Mouse (Mus musculus) retina, embryonic 14.5 days (tissue): ENCODE measurements around the gene Ppp1r15a.

Experiments used
- DNase-seq: peaks from one replicate; pipeline ENCODE4 v3.0.0-alpha.2; 2015; ENCODE audit warnings: low spot score

Gene Ppp1r15a

DNA sequence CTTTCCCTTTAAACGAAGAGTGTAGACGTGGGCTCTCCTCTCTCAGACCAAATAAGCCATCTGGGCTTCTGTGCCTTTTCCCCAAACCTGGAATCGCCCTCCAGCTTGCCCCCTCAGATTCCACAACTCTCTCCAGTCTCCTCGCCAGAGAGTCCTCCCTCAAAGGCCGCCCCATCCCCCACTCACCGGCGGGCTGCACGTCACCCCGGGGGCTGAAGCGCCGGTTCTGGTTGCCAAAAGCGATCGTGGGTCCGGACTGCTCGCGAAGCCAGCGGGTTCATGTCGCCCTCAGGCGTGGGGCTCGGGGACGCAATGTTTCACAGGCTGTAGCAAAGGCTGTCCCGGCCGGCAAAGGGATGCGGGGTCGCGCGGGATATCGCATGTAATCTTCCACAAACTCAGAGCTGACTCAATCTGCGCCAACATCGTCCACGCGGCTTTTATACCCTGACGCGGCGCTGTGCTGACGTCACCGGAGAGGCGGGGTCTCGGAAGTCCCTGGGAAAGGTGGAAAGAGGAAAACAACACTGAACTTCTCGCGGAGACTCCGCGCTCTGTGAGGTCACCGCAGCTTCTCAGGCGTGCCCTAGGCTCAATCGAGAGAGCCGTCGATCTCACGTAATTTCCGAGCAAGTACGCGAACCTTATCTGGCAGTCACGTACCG, at the start of gene Ppp1r15a, which contains the start of gene Plekha4:
Ppp1r15a (minus strand) TSS at position 460 of the 665 bp plus-strand sequence.
Plekha4 (plus strand) TSS at position 522 of the 665 bp plus-strand sequence.
- DNase-seq, result peak; percentile 92

DNA sequence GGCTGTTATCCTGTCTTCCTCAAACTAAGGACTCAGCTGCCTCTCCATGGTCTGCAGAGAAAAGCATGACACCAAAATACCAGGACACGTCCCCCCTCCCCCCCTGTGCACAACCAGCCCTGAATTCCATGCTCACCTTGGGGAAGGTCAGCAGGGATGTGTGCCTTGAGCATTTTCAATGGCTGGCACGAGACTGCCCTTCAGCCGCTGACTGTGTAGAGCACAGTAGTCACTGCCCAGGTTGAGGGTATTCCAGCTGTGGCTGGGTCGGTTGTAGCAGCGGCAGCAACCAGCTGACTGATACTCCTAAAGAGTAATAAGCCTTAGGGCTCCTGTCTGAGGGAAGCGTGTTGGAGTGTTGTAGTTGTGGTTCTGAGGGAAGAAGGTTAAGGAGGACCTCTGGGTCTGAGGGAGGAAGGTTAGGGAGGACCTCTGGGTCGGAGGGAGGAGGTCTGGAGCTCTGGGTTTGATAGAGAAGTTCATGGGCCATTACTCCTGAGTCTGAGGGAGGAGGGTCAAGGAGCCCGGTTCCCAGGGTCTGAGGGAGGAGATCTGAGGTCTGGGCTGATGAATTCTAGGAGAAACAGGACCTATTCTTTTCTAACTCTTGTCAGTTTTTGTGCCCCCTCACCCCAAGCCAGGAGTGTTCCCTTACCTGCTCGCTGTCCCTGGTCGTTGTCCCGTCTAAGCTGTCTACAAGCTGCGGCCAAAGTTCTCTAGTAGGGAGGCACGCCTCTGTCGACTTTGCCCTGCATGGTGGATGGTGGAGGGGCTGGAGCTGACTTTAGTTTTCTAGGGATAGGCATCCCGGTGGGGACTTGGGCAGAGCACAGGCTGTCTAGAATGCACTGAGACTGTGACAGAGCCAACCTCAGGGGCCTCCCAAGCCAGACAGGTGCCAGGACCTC, 48.7 kb upstream of the Ppp1r15a start:
- DNase-seq, result no peak

DNA sequence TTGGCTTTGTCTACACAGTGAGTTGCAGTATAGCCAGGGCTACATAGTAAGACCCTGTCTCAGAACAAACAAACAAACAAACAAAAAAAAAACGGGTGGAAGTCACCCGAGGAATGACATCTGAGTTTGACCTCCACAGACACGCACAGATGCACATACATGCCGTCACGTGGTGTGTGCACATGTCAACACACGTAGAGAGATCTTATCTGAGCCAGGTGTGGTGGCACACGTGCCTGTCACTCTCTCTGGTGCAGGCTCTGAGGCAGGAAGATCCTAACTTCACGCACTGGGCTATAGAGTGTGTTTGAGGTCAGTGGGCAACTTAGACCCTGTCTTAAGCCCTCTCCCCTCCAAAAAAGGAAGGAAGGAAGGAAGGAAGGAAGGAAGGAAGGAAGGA, 47.9 kb upstream of the Ppp1r15a start:
- DNase-seq, result no peak

DNA sequence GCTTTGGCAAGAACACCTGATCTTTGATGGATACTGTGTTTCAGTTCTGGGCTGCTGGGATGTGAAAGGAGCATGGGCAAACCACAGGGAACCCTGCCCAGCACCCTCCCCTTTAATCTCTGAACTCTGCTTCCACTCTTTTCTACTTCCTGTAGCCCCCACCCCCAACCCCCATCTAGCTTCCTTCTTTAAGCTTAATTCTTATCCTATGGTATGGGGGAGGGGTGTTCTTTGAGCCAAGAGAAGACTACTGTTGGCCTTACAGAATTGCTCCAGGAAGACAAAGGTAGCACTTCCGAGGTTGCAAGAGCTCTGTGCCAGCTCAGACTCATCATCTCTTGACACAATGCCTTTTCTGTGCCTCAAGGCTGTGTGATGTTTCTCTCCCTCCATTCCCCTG, 45.9 kb upstream of the Ppp1r15a start:
- no peak for DNase-seq

DNA sequence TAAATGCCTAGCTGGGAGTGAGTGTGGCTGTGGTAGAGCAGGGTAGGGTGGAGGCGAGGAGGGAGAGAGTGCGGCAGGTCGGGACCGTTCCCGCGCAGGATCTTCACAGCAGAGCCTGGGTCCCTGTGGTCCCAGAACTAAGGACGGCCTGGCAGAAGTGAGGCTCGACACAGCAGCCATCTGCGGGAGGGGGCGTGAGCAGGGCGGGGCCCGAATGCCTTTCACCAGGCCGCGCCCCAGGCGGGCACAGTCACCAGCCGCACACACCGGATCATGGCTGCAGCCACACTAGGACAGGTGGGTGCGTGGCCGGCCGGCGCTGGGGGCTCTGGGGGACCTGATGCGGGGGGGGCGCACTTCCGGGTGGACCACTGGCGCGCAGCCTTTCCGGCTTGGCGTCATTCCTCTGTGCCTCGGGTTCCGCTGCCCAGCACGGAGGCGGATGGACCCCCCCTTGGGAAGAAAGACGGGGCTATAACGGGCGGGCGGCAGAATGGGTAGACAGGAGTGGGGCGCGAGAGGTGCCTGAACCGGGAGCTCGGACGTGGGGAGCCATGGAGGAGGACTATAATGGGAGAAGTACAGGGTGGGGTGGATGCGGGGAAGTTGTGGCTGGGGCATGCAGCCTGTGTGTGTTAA, 44.2 kb upstream of the Ppp1r15a start, which contains the start of gene Bcat2:
Bcat2 (plus strand) TSS at position 51 of the 639 bp plus-strand sequence.
- DNase-seq, result peak; percentile 74

DNA sequence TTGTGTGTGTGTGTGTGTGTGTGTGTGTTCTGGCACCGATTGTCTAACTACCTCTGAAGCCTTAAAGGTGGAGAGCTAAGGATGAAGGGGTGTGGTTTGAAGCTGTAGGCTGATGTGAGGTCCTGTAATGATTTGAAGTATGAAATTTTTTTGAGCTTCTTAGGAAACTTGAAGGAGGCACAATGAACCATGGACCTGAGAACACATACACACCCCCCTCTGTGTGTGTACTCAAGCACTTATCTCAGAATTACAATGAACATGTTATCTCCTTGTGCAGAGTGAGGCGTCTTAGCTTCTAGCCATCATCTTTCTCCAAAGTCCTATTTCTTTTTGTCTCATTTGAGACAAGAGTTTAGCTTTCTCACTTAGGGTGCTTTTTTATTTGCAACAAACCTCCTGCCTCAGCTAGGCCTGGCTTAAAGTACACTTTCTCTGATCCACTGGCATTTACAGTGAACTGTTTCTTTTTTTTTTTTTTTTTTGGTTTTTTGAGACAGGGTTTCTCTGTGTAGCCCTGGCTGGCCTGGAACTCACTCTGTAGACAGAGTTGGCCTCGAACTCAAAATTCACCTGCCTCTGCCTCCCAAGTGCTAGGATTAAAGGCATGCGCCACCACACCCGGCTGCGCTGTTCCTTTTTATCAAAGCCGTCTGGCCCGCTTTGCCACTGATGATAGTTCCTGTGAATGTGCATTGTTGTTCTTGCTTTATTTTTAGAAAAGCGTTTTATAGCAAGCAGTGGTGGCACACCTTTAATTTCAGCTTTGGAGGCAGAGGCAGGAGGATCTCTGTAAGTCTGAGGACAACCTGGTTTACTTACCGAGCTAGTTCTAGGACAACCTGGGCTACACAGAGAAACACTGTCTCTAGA, 42.8 kb upstream of the Ppp1r15a start:
- no peak for DNase-seq

DNA sequence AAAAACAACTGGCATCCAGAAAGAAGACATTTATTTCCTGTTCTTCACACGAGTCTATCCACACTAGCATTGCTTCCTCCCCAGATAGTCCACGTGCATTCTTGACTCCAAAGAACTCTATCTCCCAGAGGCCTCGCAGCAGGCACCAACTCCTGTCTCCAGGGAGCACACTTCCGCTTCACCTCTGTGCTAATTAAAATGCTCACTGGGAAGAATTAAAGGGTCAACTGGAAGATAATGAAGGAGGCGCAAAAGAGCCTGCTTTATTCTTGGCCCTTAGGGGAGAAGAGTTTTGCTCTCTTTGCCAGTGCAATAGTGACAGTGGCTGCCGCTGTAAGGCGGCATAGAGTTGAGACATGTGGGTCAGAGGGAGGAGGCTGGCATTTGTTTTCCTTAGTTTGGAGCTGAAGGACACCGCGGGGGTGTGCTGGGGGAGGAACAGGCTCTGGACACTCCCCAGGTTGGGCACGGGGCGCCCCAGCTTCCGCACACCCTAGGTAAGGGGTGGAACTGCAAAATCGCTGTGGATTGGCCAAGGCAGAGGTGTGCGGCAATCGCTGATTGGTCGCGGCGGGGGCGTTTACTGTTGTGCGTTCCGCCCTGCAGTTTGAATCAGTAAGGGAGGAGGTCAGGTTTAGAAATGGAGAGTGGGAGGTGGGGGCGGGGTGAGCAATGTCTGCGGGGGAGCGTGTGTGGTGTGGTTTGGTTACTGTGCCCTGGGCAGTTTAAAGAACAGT, 41.9 kb upstream of the Ppp1r15a start:
- peak; percentile 90 for DNase-seq

DNA sequence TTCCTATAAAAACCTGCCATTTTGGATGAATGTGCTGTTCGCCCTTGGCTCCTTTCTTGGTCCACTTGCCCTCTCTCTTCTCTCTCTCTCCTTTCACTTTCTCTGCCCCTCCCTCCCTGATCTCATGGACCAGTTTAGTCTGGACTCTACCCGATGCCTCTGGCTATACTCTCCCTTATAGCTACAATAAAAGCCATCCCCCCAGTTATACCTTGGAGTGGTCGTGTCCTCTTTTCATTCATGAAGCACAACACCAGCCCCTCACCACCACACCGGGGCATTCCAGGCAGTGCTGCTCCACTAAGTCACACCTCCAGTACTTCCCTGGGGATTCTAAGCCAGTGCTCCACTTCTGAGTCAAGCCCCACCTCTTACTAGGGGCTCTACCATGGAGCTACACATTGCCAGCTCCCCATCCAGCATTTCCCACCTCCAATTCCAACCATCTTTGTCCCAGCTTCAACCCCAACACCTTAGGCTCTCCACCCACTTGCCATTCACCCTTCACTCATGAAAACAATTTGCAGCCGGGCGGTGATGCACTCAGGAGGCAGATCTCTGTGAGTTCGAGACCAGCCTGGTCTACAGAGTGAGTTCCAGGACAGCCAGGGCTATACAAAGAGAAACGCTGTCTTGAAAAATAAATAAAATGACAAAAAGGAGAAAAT, 41.2 kb upstream of the Ppp1r15a start:
- no peak for DNase-seq

DNA sequence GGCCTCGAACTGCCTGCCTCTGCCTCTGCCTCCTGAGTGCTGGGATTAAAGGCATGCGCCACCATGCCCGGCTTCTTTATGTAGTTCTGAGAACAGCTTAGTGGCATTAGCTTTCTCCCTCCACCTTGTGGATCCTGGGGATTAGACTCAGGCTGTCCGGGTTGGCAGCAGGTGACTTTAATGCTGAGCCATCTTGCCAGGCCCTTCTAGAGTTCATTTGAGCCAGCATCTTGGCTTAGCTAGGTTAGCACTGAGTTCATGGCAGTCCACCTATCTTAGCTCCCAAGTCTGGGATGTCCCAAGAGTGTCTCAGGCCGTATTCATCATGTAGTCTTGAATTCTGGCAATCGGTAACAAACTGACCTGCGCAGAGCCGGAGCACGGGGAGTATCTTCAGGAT, 39.4 kb upstream of the Ppp1r15a start:
- DNase-seq, result no peak

DNA sequence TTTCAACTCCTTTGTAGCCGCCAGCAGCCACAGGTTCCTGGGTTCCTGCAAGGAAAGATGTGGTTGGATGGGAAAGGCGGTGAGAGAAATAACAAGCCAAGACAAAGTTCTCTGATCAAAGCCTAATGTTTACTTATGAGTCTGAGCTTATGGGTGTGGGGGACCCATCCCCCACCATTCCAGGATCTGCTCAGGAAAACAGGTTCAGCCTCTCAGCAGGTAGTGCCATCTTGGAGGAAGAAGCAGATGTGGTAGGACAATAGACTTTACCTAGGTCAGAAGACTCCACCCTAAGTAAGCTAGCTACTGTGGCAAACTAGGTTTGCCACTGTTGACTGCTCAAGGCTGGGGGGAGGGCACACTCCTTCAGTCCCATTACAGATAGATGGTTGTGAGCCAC, 38.7 kb upstream of the Ppp1r15a start:
- no peak for DNase-seq

DNA sequence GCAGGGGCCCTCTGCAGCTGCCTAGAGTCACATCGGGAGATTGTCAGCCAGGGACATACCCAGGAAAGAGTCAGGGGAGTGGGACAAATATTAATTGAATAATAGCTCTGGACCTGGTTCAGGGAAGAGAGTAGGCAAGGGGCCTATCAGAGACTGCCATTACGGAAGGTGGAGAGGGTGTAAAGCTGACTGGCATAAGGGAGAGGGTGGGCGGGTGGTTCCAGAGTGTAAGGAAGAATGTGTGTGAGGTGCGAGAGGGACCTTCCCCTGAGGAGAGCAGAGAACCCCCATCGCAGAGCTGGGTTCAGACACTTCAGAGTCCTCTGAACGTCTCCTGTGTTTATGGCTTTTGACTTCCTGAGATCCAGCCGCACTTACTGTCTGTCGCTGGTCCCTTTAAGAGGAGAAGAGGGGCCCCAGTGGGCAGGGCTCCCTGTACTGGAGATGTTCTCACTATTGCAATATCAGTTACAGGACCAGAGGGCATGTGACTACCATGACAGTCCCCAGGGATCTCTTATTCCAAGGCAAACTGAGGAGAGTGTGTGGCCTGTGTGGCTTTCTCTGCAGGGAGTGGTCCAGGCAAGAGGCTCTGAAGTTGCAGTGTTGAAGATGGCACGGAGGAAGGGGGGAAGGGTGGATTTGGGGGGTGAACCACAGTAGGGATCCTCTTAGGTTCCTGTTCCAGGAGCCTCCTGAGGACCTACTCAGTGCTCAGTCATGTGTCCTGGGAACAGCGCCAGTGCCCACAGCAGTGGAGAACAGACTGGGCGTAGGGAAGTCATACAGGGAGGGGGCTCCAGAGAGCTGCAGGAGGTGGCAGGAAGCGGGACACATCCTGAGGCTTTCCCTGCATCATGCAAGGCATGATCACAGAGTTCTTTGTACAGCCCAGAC, 35.8 kb upstream of the Ppp1r15a start:
- DNase-seq, result no peak

DNA sequence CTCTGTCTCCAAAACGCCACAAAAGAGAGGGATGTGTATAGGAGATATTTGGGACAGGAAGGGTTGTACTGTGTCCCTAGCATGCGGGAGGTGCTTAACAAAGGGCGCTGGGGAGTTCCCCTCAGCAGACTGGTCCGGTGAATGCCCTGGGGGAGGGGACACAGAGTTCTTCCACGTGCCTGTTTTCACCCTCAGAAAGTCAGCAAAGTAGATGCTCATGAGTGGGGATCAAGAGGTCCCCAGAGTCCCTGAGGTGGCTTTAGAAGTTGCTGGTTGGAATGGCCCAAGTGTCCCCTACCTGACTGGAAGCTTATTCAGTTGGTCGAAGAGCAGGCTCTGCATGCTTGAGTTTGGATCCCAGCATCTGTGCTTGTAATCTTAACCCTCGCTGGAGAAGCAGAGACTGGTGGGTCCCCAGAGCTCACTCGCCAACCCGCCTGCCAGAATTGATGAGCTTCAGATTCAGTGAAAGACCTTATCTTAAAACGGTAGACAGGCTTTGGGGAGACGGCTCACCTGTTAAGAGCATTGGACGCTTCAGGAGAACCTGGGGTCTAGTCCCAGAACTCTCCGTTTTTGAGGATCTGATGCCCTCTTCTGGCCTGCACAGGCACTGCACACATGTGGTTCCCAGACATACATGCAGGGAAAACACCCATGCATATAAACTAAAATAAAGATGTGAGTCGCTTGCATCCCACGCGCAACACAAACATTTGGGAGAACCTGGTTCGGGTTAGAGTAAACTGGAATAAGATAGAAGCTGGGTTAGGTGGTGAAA, 35.0 kb upstream of the Ppp1r15a start:
- DNase-seq, result peak; percentile 82

DNA sequence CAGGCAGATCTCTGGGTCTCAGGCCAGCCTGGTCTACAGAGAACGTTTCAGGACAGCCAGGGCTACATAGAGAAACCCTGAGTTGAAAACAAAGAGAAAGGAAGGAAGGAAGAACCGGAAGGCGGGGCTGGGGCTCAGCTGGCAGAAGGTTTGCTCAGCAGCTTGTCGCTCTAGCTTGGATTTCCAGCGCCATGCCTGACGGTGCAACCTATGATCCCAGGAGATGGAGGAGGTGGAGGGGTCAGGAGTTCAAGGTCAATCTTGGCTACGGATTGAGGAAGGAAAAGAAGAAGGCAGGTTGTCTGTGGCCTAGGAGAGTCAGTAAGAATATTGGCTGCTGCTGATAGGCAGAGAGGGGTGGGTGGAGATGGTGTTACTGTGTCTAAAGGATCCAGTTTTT, 34.2 kb upstream of the Ppp1r15a start:
- no peak for DNase-seq

DNA sequence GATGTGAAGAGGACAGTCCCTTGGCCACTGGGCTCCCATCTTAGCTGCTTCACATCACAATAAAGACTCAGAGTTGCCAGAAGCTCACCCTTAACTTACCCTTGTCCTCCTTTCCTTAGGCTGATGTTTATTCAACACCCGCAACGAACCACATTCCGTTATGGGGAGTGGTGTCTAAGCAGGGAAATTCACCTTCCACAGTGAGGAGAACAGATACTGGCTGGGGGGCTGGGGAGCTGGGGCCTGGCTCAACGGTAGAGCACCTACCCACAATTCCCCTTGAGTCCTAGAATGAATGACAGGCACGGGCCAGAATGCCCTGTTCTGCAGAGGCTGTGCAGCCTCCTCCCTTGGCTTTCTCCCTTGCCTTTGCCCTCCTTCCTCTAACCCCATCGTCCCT, 32.8 kb upstream of the Ppp1r15a start:
- no peak for DNase-seq

DNA sequence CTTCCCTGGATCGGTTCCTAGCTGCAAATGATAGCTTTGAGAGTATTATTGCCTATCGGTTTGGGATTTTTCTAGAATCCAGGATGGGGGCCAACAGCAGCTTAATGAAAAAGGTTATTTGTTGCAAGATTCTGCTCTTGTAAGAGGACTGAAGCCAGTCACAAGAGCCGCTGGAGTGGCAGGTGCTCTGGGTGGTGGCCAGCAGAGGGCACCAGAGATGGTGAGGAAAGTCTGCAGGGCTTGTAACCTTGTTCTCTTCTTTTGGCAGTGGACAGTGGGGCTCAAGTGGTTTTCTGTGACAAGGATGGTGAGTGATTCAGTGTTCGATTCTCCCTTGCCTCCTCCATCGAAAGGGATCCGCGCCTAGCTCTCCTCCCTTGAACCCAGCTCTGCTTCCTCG, 29.7 kb upstream of the Ppp1r15a start:
- DNase-seq, result peak; percentile 89

DNA sequence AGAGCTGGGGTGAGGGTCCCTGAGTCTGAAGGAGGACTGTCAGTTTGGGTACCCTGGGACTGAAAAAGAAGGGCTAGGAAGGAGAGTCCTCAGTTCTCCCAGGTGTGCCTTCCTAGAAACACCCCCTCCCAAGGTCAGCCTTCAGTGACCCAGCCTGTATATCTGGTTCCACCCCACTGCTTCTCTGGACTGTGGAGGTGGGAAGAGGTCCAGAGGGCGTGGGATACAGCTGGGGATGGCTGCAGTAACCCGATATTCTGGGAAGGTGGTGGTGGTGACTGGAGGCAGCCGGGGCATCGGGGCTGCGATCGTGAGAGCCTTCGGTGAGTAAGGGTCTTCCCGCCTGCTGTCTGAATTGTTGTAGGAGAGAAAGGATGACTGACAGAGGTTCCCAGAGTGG, 28.7 kb upstream of the Ppp1r15a start, which contains the start of gene Hsd17b14:
Hsd17b14 (plus strand) TSS at position 150 of the 400 bp plus-strand sequence.
- no peak for DNase-seq

DNA sequence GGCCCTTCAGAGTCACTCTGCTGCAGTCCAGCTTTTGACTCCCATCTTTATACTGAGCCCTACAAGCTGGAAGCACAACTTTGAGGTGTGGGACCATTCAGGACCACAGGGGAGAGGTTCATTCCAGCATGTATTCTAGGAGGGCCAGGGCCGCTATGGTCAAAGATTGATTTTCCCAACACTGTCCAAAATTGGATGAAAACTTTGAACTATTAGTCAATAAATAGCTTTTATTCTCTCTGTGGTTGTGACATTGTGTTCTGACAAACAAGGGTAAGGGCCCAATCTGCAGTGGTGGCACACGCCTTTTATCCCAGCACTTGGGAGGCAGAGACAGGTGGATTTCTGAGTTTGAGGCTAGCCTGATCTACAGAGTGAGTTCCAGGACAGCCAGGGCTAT, 27.9 kb upstream of the Ppp1r15a start:
- no peak for DNase-seq

DNA sequence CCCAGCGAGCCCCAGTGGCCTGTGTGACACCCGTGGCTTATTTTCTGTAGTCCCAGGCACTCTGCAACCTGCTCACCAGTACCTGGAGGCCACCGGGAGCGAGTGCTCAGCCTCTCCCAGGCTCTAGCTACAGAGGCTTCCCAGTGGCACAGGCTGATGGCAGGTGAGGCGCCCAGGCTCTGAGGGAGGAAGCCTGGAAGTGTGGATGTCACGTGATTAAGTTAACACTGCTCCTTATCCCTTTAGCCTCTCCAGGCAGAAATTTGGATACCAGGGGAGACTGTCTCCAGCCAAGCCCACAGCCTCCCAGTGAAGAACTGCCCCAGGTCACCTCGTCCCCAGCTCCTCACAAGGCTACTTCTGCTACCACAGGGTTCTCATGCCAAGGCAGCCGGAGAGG, 27.5 kb upstream of the Ppp1r15a start:
- no peak for DNase-seq

DNA sequence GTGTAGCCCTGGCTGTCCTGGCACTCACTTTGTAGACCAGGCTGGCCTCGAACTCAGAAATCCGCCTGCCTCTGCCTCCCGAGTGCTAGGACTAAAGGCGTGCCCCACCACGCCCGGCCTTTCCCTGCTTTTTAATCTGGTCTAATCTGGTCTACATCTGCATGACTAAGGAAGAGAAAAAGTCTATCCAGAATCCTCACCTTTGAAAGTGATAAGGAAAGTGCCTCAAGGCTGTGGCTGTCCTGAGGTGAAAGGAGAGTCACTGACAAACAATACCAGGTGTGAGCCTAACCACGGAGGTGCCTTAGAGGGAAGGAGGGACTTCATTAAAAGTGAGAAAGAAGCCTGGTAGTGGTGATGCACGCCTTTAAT, 25.4 kb upstream of the Ppp1r15a start:
- DNase-seq, result no peak
